Mouse (Mus musculus) cortical plate, adult 2 months (tissue): ENCODE measurements around the gene Aco2.

Experiments used
- CTCF ChIP-seq: fragments of 200-500 bp; IDR thresholded peaks from 2 replicates; pipeline ENCODE4 v1.5.1; 2011; ENCODE audit warnings: mild to moderate bottlenecking, control low read depth, low read length; ENCODE audit not compliant: insufficient read depth; ENCODE audit errors: extremely low read depth
- POLR2A ChIP-seq: fragments of 200-500 bp; IDR thresholded peaks from 2 replicates; pipeline ENCODE4 v1.6.1; 2011; ENCODE audit warnings: mild to moderate bottlenecking, low read length, control low read depth; ENCODE audit not compliant: insufficient read depth; ENCODE audit errors: extremely low read depth

DNA sequence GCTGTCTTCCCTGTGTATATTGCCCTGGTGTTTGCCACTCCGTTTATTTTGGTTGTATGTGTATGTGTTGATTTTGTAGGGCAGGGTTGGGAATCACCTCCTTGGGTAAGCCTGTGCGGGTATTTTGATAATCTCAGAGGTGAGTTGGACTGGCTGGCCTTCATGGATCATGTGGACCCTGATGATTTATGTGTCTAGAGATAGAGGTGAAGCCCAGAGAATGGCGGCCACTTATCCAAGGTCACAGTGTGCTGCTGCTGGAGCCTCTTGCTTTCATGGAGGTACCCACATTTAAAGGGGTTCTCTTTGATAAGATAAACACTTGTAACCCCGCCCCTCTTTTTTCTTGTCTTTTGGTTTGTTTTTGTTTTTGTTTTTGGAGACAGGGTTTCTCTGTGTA, 67.7 kb downstream of the Aco2 start:
- TF ChIP-seq CTCF (no peak), POLR2A (no peak)
